Mouse (Mus musculus) embryonic facial prominence, embryonic 11.5 days (tissue): Measurements from ENCODE around the gene Wbp11. TPM values are rescaled to one million over a fixed set of nuclear protein-coding genes. Genes with fewer than 3 reads are reported as not detected.

ENCODE experiments used
- microRNA-seq: library from miRNA; unstranded; fragments of <30 nt; microRNA quantifications from one replicate; pipeline ENCODE4, GENCODE M21; 2016; ENCODE audit warnings: borderline number of aligned reads
- polyA plus RNA-seq: library from polyadenylated mRNA; unstranded; fragments of >200 nt; fragmentation: Nextera tagmentation; extraction: Ambion mirVana; gene quantifications from 2 replicates; pipeline ENCODE4 v1.2.1, GENCODE M21; 2014

Gene Wbp11
- polyA plus RNA-seq, 1 experiment from 2014 or later: 146 TPM

Small RNAs within 50 kb of the gene (microRNA-seq; reads per million reads assigned to microRNA genes)
- gene Gm44364: not detected

Other genes with a start within 250 kb of the Wbp11 start
- 1.9 and 2.5 TPM in 2 replicates for gene Plbd1, start 166.3 kb downstream of the Wbp11 start, polyA plus RNA-seq
- 0.14 and 0.29 TPM in 2 replicates for gene Gucy2c, start 46.5 kb downstream of the Wbp11 start, polyA plus RNA-seq
- gene Hist4h4, start 23.8 kb downstream of the Wbp11 start, polyA plus RNA-seq: 0.46 and 0.56 TPM in 2 replicates
- gene H2afj, start 20.0 kb downstream of the Wbp11 start, polyA plus RNA-seq: 87.8 and 89.1 TPM in 2 replicates
- gene BC049715, start 607 bp downstream of the Wbp11 start, polyA plus RNA-seq: 0.96 and 1.1 TPM in 2 replicates
- 0.74 and 1.2 TPM in 2 replicates for gene Smco3, start 7.2 kb upstream of the Wbp11 start, polyA plus RNA-seq
- 1.2 and 1.3 TPM in 2 replicates for gene Art4, start 29.5 kb upstream of the Wbp11 start, polyA plus RNA-seq
- gene Mgp, start 47.6 kb upstream of the Wbp11 start, polyA plus RNA-seq: 9.7 and 11.8 TPM in 2 replicates
- gene Erp27, start 93.9 kb upstream of the Wbp11 start, polyA plus RNA-seq: not detected in 2 replicates
- not detected in 2 replicates for gene Pde6h, start 95.6 kb upstream of the Wbp11 start, polyA plus RNA-seq
- gene Arhgdib, start 113.7 kb upstream of the Wbp11 start, polyA plus RNA-seq: 56.2 and 58.1 TPM in 2 replicates